Mouse (Mus musculus): ENCODE measurements around the gene En1.

- no peak for TF ChIP-seq CTCF (IDR thresholded peaks at IDR 0.05; ENCODE audit: borderline replicate concordance, insufficient read depth, low read length)
- no peak for TF ChIP-seq POLR2A (IDR thresholded peaks at IDR 0.05; ENCODE audit: low read depth, low read length)
Observed at GRCm38 (mm10) chr1:120614307-120615100, 12.3 kb downstream of the En1 start.

Measured in embryonic fibroblast, embryonic 13.5 days (primary cell).